Mouse (Mus musculus) cortical plate, adult 2 months (tissue): ENCODE results near the gene Clmn. TPM values are rescaled to one million over a fixed set of nuclear protein-coding genes. Genes with fewer than 3 reads are reported as not detected.

ENCODE experiments used
- H3K27ac ChIP-seq: fragments of 200-500 bp; 2 replicates; pipeline ENCODE4 v1.5.1; 2012; ENCODE audit warnings: low read length, control low read depth, inconsistent platforms; ENCODE audit not compliant: insufficient read depth
- H3K4me1 ChIP-seq: fragments of 200-500 bp; 2 replicates; pipeline ENCODE4 v1.6.1; 2011; ENCODE audit warnings: low read length; ENCODE audit not compliant: control insufficient read depth, insufficient read depth
- H3K4me3 ChIP-seq: fragments of 200-500 bp; 2 replicates; pipeline ENCODE4 v1.5.1; 2011; ENCODE audit warnings: mild to moderate bottlenecking, low read length, control low read depth; ENCODE audit not compliant: insufficient read depth
- CTCF ChIP-seq: fragments of 200-500 bp; IDR thresholded peaks from 2 replicates; pipeline ENCODE4 v1.5.1; 2011; ENCODE audit warnings: mild to moderate bottlenecking, control low read depth, low read length; ENCODE audit not compliant: insufficient read depth; ENCODE audit errors: extremely low read depth
- POLR2A ChIP-seq: fragments of 200-500 bp; IDR thresholded peaks from 2 replicates; pipeline ENCODE4 v1.6.1; 2011; ENCODE audit warnings: mild to moderate bottlenecking, low read length, control low read depth; ENCODE audit not compliant: insufficient read depth; ENCODE audit errors: extremely low read depth
- polyA plus RNA-seq: library from polyadenylated mRNA; depleted of rRNA; stranded (reverse); fragments of >200 nt; gene quantifications from 2 replicates; pipeline ENCODE4 v1.2.3, GENCODE M21; 2012

The Clmn gene
- polyA plus RNA-seq, 1 experiment: 20.6 TPM

GRCm38 (mm10) chr12:104812711-104813110 lies 52.2 kb downstream of the Clmn start:
- no peaks in the 10 kb centered on the region for H3K4me1 ChIP-seq
- TF ChIP-seq POLR2A (no peak), CTCF (peak; percentile 34; the same call in 1 of the 2 replicates)
- H3K4me3 ChIP-seq: no peak overlapping the region
- no peak overlapping the region for H3K27ac ChIP-seq

- Histone ChIP-seq H3K4me3 (no peak overlapping the region), H3K4me1 (no peaks in the 10 kb centered on the region; the same call in 1 of the 2 replicates), H3K27ac (no peak overlapping the region)
- TF ChIP-seq POLR2A (no peak), CTCF (no peak)
Measured at GRCm38 (mm10) chr12:104810923-104811443, 53.9 kb downstream of the Clmn start.

- no peak for TF ChIP-seq POLR2A
- no peak for TF ChIP-seq CTCF
- Histone ChIP-seq H3K27ac (no peak overlapping the region), H3K4me1 (no peaks in the 10 kb centered on the region; the same call in 1 of the 2 replicates), H3K4me3 (no peak overlapping the region)
Measured at GRCm38 (mm10) chr12:104808421-104809067, 56.3 kb downstream of the Clmn start.

- TF ChIP-seq CTCF (no peak), POLR2A (no peak)
- Histone ChIP-seq H3K4me1 (no peaks in the 10 kb centered on the region; the same call in 1 of the 2 replicates), H3K27ac (no peak overlapping the region), H3K4me3 (no peak overlapping the region)
Measured at GRCm38 (mm10) chr12:104806680-104807375, 58.0 kb downstream of the Clmn start.

- Histone ChIP-seq H3K4me3 (no peak overlapping the region), H3K27ac (no peak overlapping the region), H3K4me1 (no peaks in the 10 kb centered on the region; the same call in 1 of the 2 replicates)
- TF ChIP-seq POLR2A: no peak
- no peak for TF ChIP-seq CTCF
Measured at GRCm38 (mm10) chr12:104801494-104802260, 63.2 kb downstream of the Clmn start.

- no peak overlapping the region for H3K27ac ChIP-seq
- H3K4me3 ChIP-seq: no peak overlapping the region
- H3K4me1 ChIP-seq: no peaks in the 10 kb centered on the region
- no peak for TF ChIP-seq POLR2A
- TF ChIP-seq CTCF: no peak
Measured at GRCm38 (mm10) chr12:104799365-104799764, 65.5 kb downstream of the Clmn start.

GRCm38 (mm10) chr12:104797905-104798304 lies 67.0 kb downstream of the Clmn start:
- TF ChIP-seq CTCF (no peak), POLR2A (no peak)
- Histone ChIP-seq H3K4me3 (no peak overlapping the region), H3K4me1 (no peaks in the 10 kb centered on the region), H3K27ac (no peak overlapping the region)

- H3K4me1 ChIP-seq: no peaks in the 10 kb centered on the region
- no peak overlapping the region for H3K27ac ChIP-seq
- H3K4me3 ChIP-seq: no peak overlapping the region
- no peak for TF ChIP-seq CTCF
- TF ChIP-seq POLR2A: no peak
Measured at GRCm38 (mm10) chr12:104796635-104797378, 68.1 kb downstream of the Clmn start.

GRCm38 (mm10) chr12:104794957-104795356 lies 69.9 kb downstream of the Clmn start:
- Histone ChIP-seq H3K27ac (no peak overlapping the region), H3K4me3 (no peak overlapping the region), H3K4me1 (no peaks in the 10 kb centered on the region)
- no peak for TF ChIP-seq POLR2A
- TF ChIP-seq CTCF: no peak
